Mouse (Mus musculus) hindbrain, embryonic 10.5 days (tissue): ENCODE results near the gene Ano6. TPM values are rescaled to one million over a fixed set of nuclear protein-coding genes. Genes with fewer than 3 reads are reported as not detected.

Experiments used
- DNase-seq: peaks from one replicate; pipeline ENCODE4 v3.0.0-alpha.2; 2017; ENCODE audit warnings: low spot score
- H3K27ac ChIP-seq: fragments of 300-500 bp; sonication (generic); 2 replicates; pipeline ENCODE4 v1.5.1; 2016; ENCODE audit warnings: mild to moderate bottlenecking, moderate library complexity
- H3K27me3 ChIP-seq: fragments of 300-500 bp; sonication (generic); 2 replicates; pipeline ENCODE4 v1.6.1; 2016; ENCODE audit warnings: mild to moderate bottlenecking; ENCODE audit not compliant: poor library complexity, insufficient read depth, severe bottlenecking
- H3K36me3 ChIP-seq: fragments of 300-500 bp; sonication (generic); 2 replicates; pipeline ENCODE4 v1.6.1; 2016; ENCODE audit warnings: mild to moderate bottlenecking, moderate library complexity
- H3K4me1 ChIP-seq: fragments of 300-500 bp; sonication (generic); replicated peaks from 2 replicates; pipeline ENCODE4 v1.6.1; 2016; ENCODE audit warnings: mild to moderate bottlenecking
- H3K4me3 ChIP-seq: fragments of 300-500 bp; sonication (generic); 2 replicates; pipeline ENCODE4 v1.5.1; 2016; ENCODE audit warnings: mild to moderate bottlenecking, moderate library complexity
- H3K9me3 ChIP-seq: fragments of 300-500 bp; sonication (generic); 2 replicates; pipeline ENCODE4 v1.6.1; 2016; ENCODE audit warnings: mild to moderate bottlenecking, moderate library complexity
- WGBS: fragments of 180-500 bp; shearing (Covaris S2); methylation state at CpG from one replicate; pipeline ENCODE4 v1.1.7; 2016; 5-methylcytosine and 5-hydroxymethylcytosine counted together
- polyA plus RNA-seq: library from polyadenylated mRNA; unstranded; fragments of >200 nt; fragmentation: Nextera tagmentation; extraction: Ambion mirVana; gene quantifications from 2 replicates; pipeline ENCODE4 v1.2.1, GENCODE M21; 2016

Gene Ano6
- polyA plus RNA-seq, 1 experiment from 2014 or later = 31.1 TPM

GRCm38 (mm10) chr15:95805022-95805471 is 14.4 kb downstream of the Ano6 start:
- no peak overlapping the region for H3K27ac ChIP-seq
- peaks cover 36% of the 10 kb centered on the region for H3K4me1 ChIP-seq
- 60% methylated on average over 5 of the region's 5 CpGs for WGBS
- H3K27me3 ChIP-seq = no peaks in the 10 kb centered on the region
- DNase-seq = no peak
- H3K4me3 ChIP-seq = no peak overlapping the region
- no peaks in the 10 kb centered on the region for H3K9me3 ChIP-seq
- 0 out of 2 replicates have a peak, but pooled peaks cover 14% of the 10 kb centered on the region for H3K36me3 ChIP-seq

GRCm38 (mm10) chr15:95807908-95808307 is 17.3 kb downstream of the Ano6 start:
- Histone ChIP-seq H3K27me3 (no peaks in the 10 kb centered on the region), H3K4me1 (peaks cover 21% of the 10 kb centered on the region), H3K9me3 (0 out of 2 replicates have a peak, but pooled peaks cover 7% of the 10 kb centered on the region), H3K27ac (no peak overlapping the region), H3K4me3 (no peak overlapping the region), H3K36me3 (peaks cover 26% of the 10 kb centered on the region)
- no peak for DNase-seq
- 83% methylated on average over 3 of the region's 3 CpGs for WGBS

GRCm38 (mm10) chr15:95810357-95810761 is 19.7 kb downstream of the Ano6 start:
- Histone ChIP-seq H3K4me1 (peaks cover under 1% of the 10 kb centered on the region; the same call in 1 of the 2 replicates), H3K27me3 (no peaks in the 10 kb centered on the region), H3K27ac (no peak overlapping the region), H3K4me3 (no peak overlapping the region), H3K36me3 (peaks cover 30% of the 10 kb centered on the region), H3K9me3 (0 out of 2 replicates have a peak, but pooled peaks cover 7% of the 10 kb centered on the region)
- WGBS = 93% methylated on average over 4 of the region's 4 CpGs
- DNase-seq = no peak

- DNase-seq = no peak
- no peak overlapping the region for H3K4me3 ChIP-seq
- H3K27me3 ChIP-seq = no peaks in the 10 kb centered on the region
- 0 out of 2 replicates have a peak, but pooled peaks cover 6% of the 10 kb centered on the region for H3K4me1 ChIP-seq
- 94% methylated on average over 8 of the region's 8 CpGs for WGBS
- H3K27ac ChIP-seq = no peak overlapping the region
- H3K9me3 ChIP-seq = 0 out of 2 replicates have a peak, but pooled peaks cover 7% of the 10 kb centered on the region
- H3K36me3 ChIP-seq = peaks cover 27% of the 10 kb centered on the region
These were observed 22.4 kb downstream of the Ano6 start for GRCm38 (mm10) chr15:95812821-95813571.

GRCm38 (mm10) chr15:95817501-95817900 is 26.9 kb downstream of the Ano6 start:
- Histone ChIP-seq H3K4me3 (no peak overlapping the region), H3K36me3 (peaks cover 13% of the 10 kb centered on the region), H3K27me3 (no peaks in the 10 kb centered on the region), H3K27ac (no peak overlapping the region), H3K9me3 (0 out of 2 replicates have a peak, but pooled peaks cover under 1% of the 10 kb centered on the region), H3K4me1 (peaks cover 11% of the 10 kb centered on the region; the same call in 1 of the 2 replicates)
- no peak for DNase-seq
- WGBS = 83% methylated on average over 3 of the region's 3 CpGs

- Histone ChIP-seq H3K4me3 (no peak overlapping the region), H3K27ac (no peak overlapping the region), H3K36me3 (peaks cover 4% of the 10 kb centered on the region; the same call in 1 of the 2 replicates), H3K9me3 (no peaks in the 10 kb centered on the region), H3K27me3 (no peaks in the 10 kb centered on the region), H3K4me1 (peaks cover 17% of the 10 kb centered on the region; the same call in 1 of the 2 replicates)
- DNase-seq = no peak
- WGBS = 82% methylated on average over 8 of the region's 9 CpGs
These were observed 28.8 kb downstream of the Ano6 start for GRCm38 (mm10) chr15:95819249-95820035.

GRCm38 (mm10) chr15:95820142-95820541 is 29.5 kb downstream of the Ano6 start:
- peaks cover 9% of the 10 kb centered on the region for H3K36me3 ChIP-seq
- H3K27ac ChIP-seq = no peak overlapping the region
- H3K4me3 ChIP-seq = no peak overlapping the region
- no peaks in the 10 kb centered on the region for H3K27me3 ChIP-seq
- WGBS = 92% methylated on average over 12 of the region's 12 CpGs
- no peaks in the 10 kb centered on the region for H3K9me3 ChIP-seq
- no peak for DNase-seq
- peaks cover 17% of the 10 kb centered on the region; the same call in 1 of the 2 replicates for H3K4me1 ChIP-seq

GRCm38 (mm10) chr15:95820678-95821077 is 30.0 kb downstream of the Ano6 start:
- H3K36me3 ChIP-seq = peaks cover 11% of the 10 kb centered on the region
- H3K27me3 ChIP-seq = no peaks in the 10 kb centered on the region
- no peak overlapping the region for H3K4me3 ChIP-seq
- WGBS = 90% methylated on average over 9 of the region's 9 CpGs
- peaks cover 17% of the 10 kb centered on the region; the same call in 1 of the 2 replicates for H3K4me1 ChIP-seq
- DNase-seq = no peak
- H3K27ac ChIP-seq = no peak overlapping the region
- H3K9me3 ChIP-seq = no peaks in the 10 kb centered on the region

- no peak for DNase-seq
- peaks cover 29% of the 10 kb centered on the region for H3K4me1 ChIP-seq
- WGBS = 91% methylated on average over 9 of the region's 9 CpGs
These were observed 31.5 kb downstream of the Ano6 start for GRCm38 (mm10) chr15:95822099-95822498.

GRCm38 (mm10) chr15:95823383-95824306 is 33.0 kb downstream of the Ano6 start:
- peaks cover 11% of the 10 kb centered on the region for H3K36me3 ChIP-seq
- WGBS = 91% methylated on average over 13 of the region's 13 CpGs
- no peak for DNase-seq
- peaks cover 38% of the 10 kb centered on the region for H3K4me1 ChIP-seq
- H3K27ac ChIP-seq = no peak overlapping the region
- no peaks in the 10 kb centered on the region for H3K9me3 ChIP-seq
- H3K27me3 ChIP-seq = no peaks in the 10 kb centered on the region
- H3K4me3 ChIP-seq = no peak overlapping the region

More at GRCm38 (mm10) chr15:95822099-95822498, 31.5 kb downstream of the Ano6 start:
- H3K27me3 ChIP-seq = no peaks in the 10 kb centered on the region
- H3K4me3 ChIP-seq = no peak overlapping the region
- H3K27ac ChIP-seq = no peak overlapping the region
- H3K36me3 ChIP-seq = peaks cover 11% of the 10 kb centered on the region
- H3K9me3 ChIP-seq = no peaks in the 10 kb centered on the region

GRCm38 (mm10) chr15:95826516-95826915 is 35.9 kb downstream of the Ano6 start:
- 91% methylated on average over 13 of the region's 13 CpGs for WGBS
- H3K4me1 ChIP-seq = peaks cover 53% of the 10 kb centered on the region

More at GRCm38 (mm10) chr15:95826516-95826915, 35.9 kb downstream of the Ano6 start:
- Histone ChIP-seq H3K4me3 (no peak overlapping the region), H3K9me3 (no peaks in the 10 kb centered on the region), H3K36me3 (peaks cover 7% of the 10 kb centered on the region), H3K27me3 (0 out of 2 replicates have a peak, but pooled peaks cover 4% of the 10 kb centered on the region), H3K27ac (no peak overlapping the region)
- DNase-seq = no peak
